Mouse (Mus musculus) midbrain, embryonic 16.5 days (tissue): ENCODE results near the gene Gm20388. TPM values are rescaled to one million over a fixed set of nuclear protein-coding genes. Genes with fewer than 3 reads are reported as not detected.

ENCODE experiments used
- ATAC-seq: fragments of 200-750 bp; cut with Nextera tagmentation; 2 replicates; pipeline ENCODE4 v1.8.0; 2017; ENCODE audit warnings: moderate TSS enrichment
- H3K27ac ChIP-seq: fragments of 300-500 bp; sonication (generic); 2 replicates; pipeline ENCODE4 v1.5.1; 2014; ENCODE audit warnings: mild to moderate bottlenecking, low read length, mixed read lengths
- H3K27me3 ChIP-seq: fragments of 300-500 bp; sonication (generic); 2 replicates; pipeline ENCODE4 v1.6.1; 2014; ENCODE audit warnings: low read depth, low read length, mixed read lengths; ENCODE audit not compliant: control insufficient read depth, insufficient read depth
- H3K36me3 ChIP-seq: fragments of 300-500 bp; sonication (generic); 2 replicates; pipeline ENCODE4 v1.6.1; 2014; ENCODE audit warnings: mild to moderate bottlenecking, low read length, moderate library complexity, mixed read lengths; ENCODE audit not compliant: control insufficient read depth, insufficient read depth
- H3K4me1 ChIP-seq: fragments of 300-500 bp; sonication (generic); 2 replicates; pipeline ENCODE4 v1.6.1; 2014; ENCODE audit warnings: mild to moderate bottlenecking, low read length, mixed read lengths; ENCODE audit not compliant: control insufficient read depth, insufficient read depth
- H3K4me2 ChIP-seq: fragments of 300-500 bp; sonication (generic); 2 replicates; pipeline ENCODE4 v1.6.1; 2014; ENCODE audit warnings: mild to moderate bottlenecking, low read length, mixed read lengths
- H3K4me3 ChIP-seq: fragments of 300-500 bp; sonication (generic); 2 replicates; pipeline ENCODE4 v1.5.1; 2014; ENCODE audit warnings: low read depth, mild to moderate bottlenecking, low read length, moderate library complexity, mixed read lengths
- H3K9ac ChIP-seq: fragments of 300-500 bp; sonication (generic); 2 replicates; pipeline ENCODE4 v1.6.1; 2014; ENCODE audit warnings: low read depth, low read length, mixed read lengths
- H3K9me3 ChIP-seq: fragments of 300-500 bp; sonication (generic); replicated peaks from 2 replicates; pipeline ENCODE4 v1.6.1; 2014; ENCODE audit warnings: mild to moderate bottlenecking, low read length, mixed read lengths; ENCODE audit not compliant: control insufficient read depth, poor library complexity, severe bottlenecking
- WGBS: fragments of 180-500 bp; shearing (Covaris S2); extraction: QIAGEN DNeasy Blood & Tissue Kit; methylation state at CpG from one replicate; pipeline ENCODE4 v1.1.7; 2014; 5-methylcytosine and 5-hydroxymethylcytosine counted together
- polyA plus RNA-seq: library from polyadenylated mRNA; unstranded; fragments of >200 nt; fragmentation: Nextera tagmentation; extraction: Ambion mirVana; gene quantifications from 2 replicates; pipeline ENCODE4 v1.2.1, GENCODE M21; 2015

The Gm20388 gene
- polyA plus RNA-seq, 1 experiment from 2014 or later: 7.5 TPM

GRCm38 (mm10) chr8:121188994-121189393 is 1278.4 kb downstream of the Gm20388 start:
- Histone ChIP-seq H3K27ac (no peak overlapping the region), H3K9me3 (no peaks in the 10 kb centered on the region), H3K4me2 (no peak overlapping the region), H3K9ac (no peak overlapping the region), H3K4me3 (no peak overlapping the region), H3K27me3 (no peaks in the 10 kb centered on the region), H3K36me3 (no peaks in the 10 kb centered on the region), H3K4me1 (no peaks in the 10 kb centered on the region)
- 73% methylated on average over 9 of the region's 9 CpGs for WGBS
- ATAC-seq: no peak

GRCm38 (mm10) chr8:121192451-121192850 is 1281.8 kb downstream of the Gm20388 start:
- Histone ChIP-seq H3K4me2 (no peak overlapping the region), H3K4me3 (no peak overlapping the region), H3K27ac (no peak overlapping the region), H3K4me1 (no peaks in the 10 kb centered on the region), H3K9me3 (no peaks in the 10 kb centered on the region), H3K27me3 (no peaks in the 10 kb centered on the region), H3K9ac (no peak overlapping the region), H3K36me3 (no peaks in the 10 kb centered on the region)
- no peak for ATAC-seq
- WGBS: 79% methylated on average over 8 of the region's 8 CpGs

GRCm38 (mm10) chr8:121195970-121196369 is 1285.3 kb downstream of the Gm20388 start:
- H3K9ac ChIP-seq: no peak overlapping the region
- no peaks in the 10 kb centered on the region for H3K4me1 ChIP-seq
- no peaks in the 10 kb centered on the region for H3K36me3 ChIP-seq
- no peaks in the 10 kb centered on the region for H3K27me3 ChIP-seq
- WGBS: 72% methylated on average over 7 of the region's 7 CpGs
- H3K4me3 ChIP-seq: no peak overlapping the region
- H3K27ac ChIP-seq: no peak overlapping the region
- ATAC-seq: no peak
- no peaks in the 10 kb centered on the region for H3K9me3 ChIP-seq
- no peak overlapping the region for H3K4me2 ChIP-seq

- Histone ChIP-seq H3K9ac (no peak overlapping the region), H3K4me3 (no peak overlapping the region), H3K4me2 (no peak overlapping the region), H3K36me3 (no peaks in the 10 kb centered on the region), H3K9me3 (no peaks in the 10 kb centered on the region), H3K27me3 (no peaks in the 10 kb centered on the region), H3K4me1 (no peaks in the 10 kb centered on the region), H3K27ac (no peak overlapping the region)
- WGBS: 82% methylated on average over 15 of the region's 16 CpGs
- ATAC-seq: no peak
Measured at GRCm38 (mm10) chr8:121196726-121197668, 1286.4 kb downstream of the Gm20388 start.

- no peaks in the 10 kb centered on the region for H3K9me3 ChIP-seq
- H3K4me3 ChIP-seq: no peak overlapping the region
- no peak overlapping the region for H3K9ac ChIP-seq
- H3K4me2 ChIP-seq: no peak overlapping the region
- no peaks in the 10 kb centered on the region for H3K4me1 ChIP-seq
- H3K36me3 ChIP-seq: no peaks in the 10 kb centered on the region
- H3K27me3 ChIP-seq: no peaks in the 10 kb centered on the region
- WGBS: 65% methylated on average over 12 of the region's 12 CpGs
- H3K27ac ChIP-seq: no peak overlapping the region
- ATAC-seq: no peak
Measured at GRCm38 (mm10) chr8:121200069-121200468, 1289.4 kb downstream of the Gm20388 start.

GRCm38 (mm10) chr8:121200979-121201378 is 1290.3 kb downstream of the Gm20388 start:
- H3K4me3 ChIP-seq: no peak overlapping the region
- H3K9me3 ChIP-seq: no peaks in the 10 kb centered on the region
- no peak for ATAC-seq
- H3K9ac ChIP-seq: no peak overlapping the region
- no peaks in the 10 kb centered on the region for H3K4me1 ChIP-seq
- no peaks in the 10 kb centered on the region for H3K36me3 ChIP-seq
- no peak overlapping the region for H3K4me2 ChIP-seq
- H3K27me3 ChIP-seq: no peaks in the 10 kb centered on the region
- H3K27ac ChIP-seq: no peak overlapping the region
- 61% methylated on average over 3 of the region's 3 CpGs for WGBS

GRCm38 (mm10) chr8:121201651-121202050 is 1291.0 kb downstream of the Gm20388 start:
- no peak overlapping the region for H3K27ac ChIP-seq
- no peaks in the 10 kb centered on the region for H3K27me3 ChIP-seq
- ATAC-seq: no peak
- H3K4me1 ChIP-seq: no peaks in the 10 kb centered on the region
- no peaks in the 10 kb centered on the region for H3K9me3 ChIP-seq
- WGBS: 79% methylated on average over 7 of the region's 7 CpGs
- no peak overlapping the region for H3K9ac ChIP-seq
- no peaks in the 10 kb centered on the region for H3K36me3 ChIP-seq
- H3K4me3 ChIP-seq: no peak overlapping the region
- no peak overlapping the region for H3K4me2 ChIP-seq

- no peaks in the 10 kb centered on the region for H3K27me3 ChIP-seq
- no peak overlapping the region; the same call in 1 of the 2 replicates for H3K27ac ChIP-seq
- WGBS: 64% methylated on average over 19 of the region's 19 CpGs
- H3K4me2 ChIP-seq: no peak overlapping the region
- no peaks in the 10 kb centered on the region for H3K4me1 ChIP-seq
- peak; percentile 64; the same call in 1 of the 2 replicates for ATAC-seq
- no peak overlapping the region for H3K4me3 ChIP-seq
- H3K9me3 ChIP-seq: no peaks in the 10 kb centered on the region
- no peaks in the 10 kb centered on the region for H3K36me3 ChIP-seq
- no peak overlapping the region for H3K9ac ChIP-seq
Measured at GRCm38 (mm10) chr8:121203612-121204376, 1293.2 kb downstream of the Gm20388 start.

GRCm38 (mm10) chr8:121207171-121207570 is 1296.5 kb downstream of the Gm20388 start:
- 80% methylated on average over 2 of the region's 2 CpGs for WGBS
- no peak overlapping the region for H3K4me3 ChIP-seq

More at GRCm38 (mm10) chr8:121207171-121207570, 1296.5 kb downstream of the Gm20388 start:
- Histone ChIP-seq H3K9me3 (no peaks in the 10 kb centered on the region), H3K36me3 (no peaks in the 10 kb centered on the region), H3K27me3 (no peaks in the 10 kb centered on the region), H3K4me2 (no peak overlapping the region), H3K4me1 (no peaks in the 10 kb centered on the region), H3K9ac (no peak overlapping the region), H3K27ac (no peak overlapping the region)
- no peak for ATAC-seq
